Mouse (Mus musculus) intestine, postnatal 0 days (tissue): ENCODE results near the gene Zswim8. TPM values are rescaled to one million over a fixed set of nuclear protein-coding genes. Genes with fewer than 3 reads are reported as not detected.
"Not testable (repeated sequence)": the region's sequence is repeated elsewhere in the genome, so short reads cannot be mapped to it uniquely, and the experiment has no call there.

Experiments used
- ATAC-seq: fragments of 200-750 bp; cut with Nextera tagmentation; 2 replicates; pipeline ENCODE4 v1.8.0; 2017; ENCODE audit warnings: mild to moderate bottlenecking, moderate TSS enrichment, moderate library complexity
- H3K27ac ChIP-seq: fragments of 300-500 bp; sonication (generic); 2 replicates; pipeline ENCODE4 v1.5.1; 2014; ENCODE audit warnings: mild to moderate bottlenecking, low read depth, low read length, moderate library complexity
- H3K27me3 ChIP-seq: fragments of 300-500 bp; sonication (generic); replicated peaks from 2 replicates; pipeline ENCODE4 v1.6.1; 2014; ENCODE audit warnings: low read length, mixed read lengths; ENCODE audit not compliant: control insufficient read depth, insufficient read depth
- H3K36me3 ChIP-seq: fragments of 300-500 bp; sonication (generic); 2 replicates; pipeline ENCODE4 v1.6.1; 2014; ENCODE audit warnings: mild to moderate bottlenecking, moderate library complexity; ENCODE audit not compliant: control insufficient read depth, insufficient read depth
- H3K4me1 ChIP-seq: fragments of 300-500 bp; sonication (generic); replicated peaks from 2 replicates; pipeline ENCODE4 v1.6.1; 2014; ENCODE audit warnings: antibody characterized with exemption, low read length, mixed read lengths; ENCODE audit not compliant: control insufficient read depth, insufficient read depth
- H3K4me2 ChIP-seq: fragments of 300-500 bp; sonication (generic); replicated peaks from 2 replicates; pipeline ENCODE4 v1.6.1; 2014; ENCODE audit warnings: low read depth, mild to moderate bottlenecking, moderate library complexity
- H3K4me3 ChIP-seq: fragments of 300-500 bp; sonication (generic); 2 replicates; pipeline ENCODE4 v1.5.1; 2014; ENCODE audit warnings: low read depth, low read length
- H3K9ac ChIP-seq: fragments of 300-500 bp; sonication (generic); 2 replicates; pipeline ENCODE4 v1.6.1; 2014; ENCODE audit warnings: mild to moderate bottlenecking, low read depth, low read length
- H3K9me3 ChIP-seq: fragments of 300-500 bp; sonication (generic); 2 replicates; pipeline ENCODE4 v1.6.1; 2016; ENCODE audit warnings: mixed run types; ENCODE audit not compliant: control insufficient read depth
- CTCF ChIP-seq: sonication (generic); IDR thresholded peaks from 2 replicates; pipeline ENCODE4 v1.5.1; 2016; ENCODE audit warnings: low read depth, mild to moderate bottlenecking, control low read depth, antibody characterized with exemption, moderate library complexity
- whole genome bisulfite sequencing: fragments of 180-500 bp; shearing (Covaris S2); extraction: QIAGEN DNeasy Blood & Tissue Kit; methylation state at CpG from one replicate; pipeline ENCODE4 v1.1.7; 2014; 5-methylcytosine and 5-hydroxymethylcytosine counted together
- polyA plus RNA-seq: library from polyadenylated mRNA; unstranded; fragments of >200 nt; fragmentation: Nextera tagmentation; extraction: Ambion mirVana; gene quantifications from 2 replicates; pipeline ENCODE4 v1.2.1, GENCODE M21; 2015

Zswim8 gene
- polyA plus RNA-seq, 1 experiment from 2014 or later = 15.0 TPM

DNA sequence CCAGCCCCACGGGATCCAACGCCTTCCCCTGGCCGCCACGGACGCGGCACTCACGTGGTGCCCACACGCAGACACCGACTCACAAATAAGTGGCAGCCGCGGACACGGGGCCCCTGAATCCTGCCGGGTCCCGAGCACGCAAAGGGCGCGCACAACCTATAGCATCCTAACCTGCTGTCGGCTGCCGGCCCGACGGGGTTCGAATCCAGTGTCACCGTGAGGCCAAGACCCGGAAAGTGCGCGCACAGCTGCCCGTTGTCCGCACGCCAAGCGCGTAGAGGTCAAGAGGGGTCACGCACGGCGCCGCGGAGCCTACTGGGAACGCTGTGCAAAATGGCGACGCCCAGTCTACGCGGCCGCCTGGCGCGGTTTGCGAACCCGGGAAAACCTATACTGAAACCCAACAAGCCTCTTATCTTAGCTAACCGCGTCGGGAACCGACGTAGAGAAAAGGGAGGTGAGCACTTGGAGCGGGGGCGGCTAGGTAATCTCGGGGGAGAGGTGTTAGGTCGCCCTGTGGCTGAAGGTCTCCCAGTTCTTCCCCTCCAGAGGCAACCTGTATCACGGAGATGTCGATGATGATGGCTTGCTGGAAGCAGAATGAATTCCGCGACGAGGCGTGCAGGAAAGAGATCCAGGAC is 4.5 kb upstream of the Zswim8 start, which contains the start of gene Chchd1:
Gene Chchd1, plus strand, starts transcription at position 266 of the 641 bp plus-strand sequence.
- WGBS = 0% methylated on average over 61 of the region's 61 CpGs
- no peak for TF ChIP-seq CTCF

DNA sequence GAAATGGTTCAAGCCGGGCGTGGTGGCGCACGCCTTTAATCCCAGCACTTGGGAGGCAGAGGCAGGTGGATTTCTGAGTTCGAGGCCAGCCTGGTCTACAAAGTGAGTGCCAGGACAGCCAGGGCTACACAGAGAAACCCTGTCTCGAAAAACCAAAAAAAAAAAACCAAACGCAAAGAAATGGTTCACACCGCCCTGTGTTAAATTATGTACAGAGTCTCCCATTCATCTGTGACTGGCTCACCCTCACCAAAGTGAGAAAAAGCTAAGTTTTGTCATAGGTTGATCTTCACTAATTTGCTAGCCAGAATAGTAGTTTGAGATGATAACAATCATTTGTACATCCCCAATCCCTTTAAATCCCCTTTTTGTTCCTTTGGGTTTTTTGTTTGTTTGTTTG is 3.9 kb upstream of the Zswim8 start:
- not testable (repeated sequence) for ATAC-seq, H3K27me3 ChIP-seq, H3K36me3 ChIP-seq, H3K9me3 ChIP-seq, H3K4me1 ChIP-seq
- Histone ChIP-seq H3K4me2 (peak overlapping the region; percentile 71), H3K4me3 (peak overlapping the region; percentile 72), H3K9ac (peak overlapping the region; percentile 82), H3K27ac (peak overlapping the region; percentile 91; the same call in 1 of the 2 replicates)
- 12% methylated on average over 8 of the region's 8 CpGs for WGBS

More for the DNA sequence above, 4.5 kb upstream of the Zswim8 start, which contains the start of gene Chchd1:
- H3K36me3 ChIP-seq = no peaks in the 10 kb centered on the region; the same call in 1 of the 2 replicates
- peak; percentile 73 for ATAC-seq
- peak within 1 kb of the TSS; percentile 71 for H3K4me2 ChIP-seq
- H3K27me3 ChIP-seq = no peaks in the 10 kb centered on the region
- H3K4me3 ChIP-seq = peak within 1 kb of the TSS; percentile 72
- peak within 1 kb of the TSS; percentile 91 for H3K27ac ChIP-seq
- H3K4me1 ChIP-seq = peaks cover 2% of the 10 kb centered on the region; the same call in 1 of the 2 replicates
- H3K9me3 ChIP-seq = no peaks in the 10 kb centered on the region
- peak within 1 kb of the TSS; percentile 82 for H3K9ac ChIP-seq

DNA sequence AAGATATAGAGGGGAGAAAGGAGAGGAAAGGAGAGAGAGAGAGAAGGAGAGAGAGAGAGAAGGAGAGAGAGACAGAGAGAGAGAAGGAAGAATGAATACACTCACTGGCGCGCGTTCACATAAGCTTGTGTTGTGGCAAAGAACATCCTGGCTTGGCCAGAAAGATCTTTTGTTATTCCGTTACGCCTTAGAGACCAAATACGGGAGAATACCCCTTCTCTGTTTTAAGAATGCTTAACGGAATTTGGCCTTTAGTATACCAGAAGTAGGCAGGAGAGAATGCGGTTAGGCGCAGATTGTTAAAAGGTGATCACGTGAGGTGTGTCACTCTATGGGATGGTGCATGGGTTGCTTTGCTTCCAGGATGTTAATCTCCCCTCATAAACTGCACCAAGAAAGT is 887 bp downstream of the Zswim8 start:
- Histone ChIP-seq H3K27me3 (no peaks in the 10 kb centered on the region), H3K4me2 (peak overlapping the region; percentile 89), H3K36me3 (peaks cover 25% of the 10 kb centered on the region), H3K4me3 (peak overlapping the region; percentile 91), H3K4me1 (peaks cover 7% of the 10 kb centered on the region; the same call in 1 of the 2 replicates), H3K9me3 (no peaks in the 10 kb centered on the region), H3K27ac (peak overlapping the region; percentile 91; the same call in 1 of the 2 replicates), H3K9ac (peak overlapping the region; percentile 95)
- TF ChIP-seq CTCF = no peak
- no peak for ATAC-seq
- WGBS = 5% methylated on average over 10 of the region's 10 CpGs

DNA sequence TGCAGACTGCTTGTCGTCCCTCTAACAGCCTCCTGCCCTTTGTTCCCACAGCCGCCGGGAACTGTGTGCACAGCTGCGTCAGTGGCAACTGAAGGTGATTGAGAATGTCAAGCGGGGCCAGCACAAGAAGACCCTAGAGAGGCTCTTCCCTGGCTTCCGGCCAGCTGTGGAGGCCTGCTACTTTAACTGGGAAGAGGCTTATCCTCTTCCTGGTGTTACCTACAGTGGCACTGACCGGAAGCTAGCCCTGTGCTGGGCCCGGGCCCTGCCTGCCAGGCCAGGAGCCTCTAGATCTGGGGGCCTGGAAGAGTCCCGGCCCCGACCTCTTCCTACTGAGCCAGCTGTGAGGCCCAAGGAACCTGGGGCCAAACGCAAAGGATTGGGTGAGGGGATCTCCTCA is 6.5 kb downstream of the Zswim8 start:
- TF ChIP-seq CTCF = no peak
- H3K36me3 ChIP-seq = peaks cover 78% of the 10 kb centered on the region
- ATAC-seq = peak; percentile 74
- no peaks in the 10 kb centered on the region for H3K27me3 ChIP-seq
- H3K9me3 ChIP-seq = no peaks in the 10 kb centered on the region
- H3K4me1 ChIP-seq = no peaks in the 10 kb centered on the region
- peak overlapping the region; percentile 37; the same call in 1 of the 2 replicates for H3K9ac ChIP-seq
- H3K4me2 ChIP-seq = peak overlapping the region; percentile 27; the same call in 1 of the 2 replicates
- H3K4me3 ChIP-seq = no peak overlapping the region
- peak overlapping the region; percentile 82 for H3K27ac ChIP-seq
- 34% methylated on average over 11 of the region's 11 CpGs for WGBS

DNA sequence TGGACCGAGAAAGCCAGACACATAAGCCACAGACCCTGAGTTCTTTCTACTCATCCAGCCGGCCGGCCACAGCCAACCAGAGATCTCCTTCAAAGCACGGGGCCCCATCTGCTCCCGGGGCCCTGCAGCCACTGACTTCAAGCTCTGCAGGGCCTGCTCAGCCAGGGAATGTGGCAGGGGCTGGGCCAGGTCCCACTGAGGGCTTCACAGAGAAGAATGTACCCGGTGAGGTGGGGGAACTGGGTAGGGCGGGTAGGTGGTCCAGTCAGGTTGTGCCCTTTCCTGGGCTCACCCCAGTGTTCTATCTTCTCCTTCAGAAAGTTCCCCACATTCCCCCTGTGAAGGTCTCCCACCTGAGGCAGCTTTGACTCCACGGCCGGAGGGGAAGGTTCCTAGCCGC is 11.1 kb downstream of the Zswim8 start:
- Histone ChIP-seq H3K27me3 (no peaks in the 10 kb centered on the region), H3K36me3 (peaks cover 95% of the 10 kb centered on the region), H3K27ac (no peak overlapping the region), H3K9me3 (no peaks in the 10 kb centered on the region), H3K4me1 (no peaks in the 10 kb centered on the region), H3K4me3 (no peak overlapping the region), H3K9ac (no peak overlapping the region), H3K4me2 (no peak overlapping the region)
- TF ChIP-seq CTCF = no peak
- no peak for ATAC-seq
- WGBS = 92% methylated on average over 10 of the region's 10 CpGs

DNA sequence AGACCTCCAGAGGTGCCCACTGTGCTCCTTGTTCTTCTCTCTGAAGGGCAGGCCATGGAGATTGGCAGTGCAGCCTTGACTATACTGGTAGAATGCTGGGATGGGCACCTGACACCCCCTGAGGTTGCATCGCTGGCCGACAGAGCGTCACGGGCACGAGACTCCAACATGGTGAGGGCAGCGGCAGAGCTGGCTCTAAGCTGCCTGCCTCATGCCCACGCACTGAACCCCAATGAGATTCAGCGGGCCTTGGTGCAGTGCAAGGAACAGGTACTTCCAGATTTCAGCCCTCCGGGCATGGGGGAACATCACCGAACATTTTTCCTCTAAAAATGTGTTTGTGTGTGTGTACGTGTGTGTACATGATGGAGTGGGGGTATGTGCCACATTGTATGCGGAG is 12.4 kb downstream of the Zswim8 start:
- no peak overlapping the region for H3K27ac ChIP-seq
- H3K9ac ChIP-seq = no peak overlapping the region
- H3K4me2 ChIP-seq = no peak overlapping the region
- no peaks in the 10 kb centered on the region for H3K27me3 ChIP-seq
- peaks cover 94% of the 10 kb centered on the region for H3K36me3 ChIP-seq
- no peak for TF ChIP-seq CTCF
- H3K9me3 ChIP-seq = no peaks in the 10 kb centered on the region
- WGBS = 95% methylated on average over 12 of the region's 12 CpGs
- H3K4me3 ChIP-seq = no peak overlapping the region
- ATAC-seq = no peak
- 0 out of 2 replicates have a peak, but pooled peaks cover 2% of the 10 kb centered on the region for H3K4me1 ChIP-seq
